Mouse (Mus musculus) erythroblast, embryonic 14.5 days (primary cell): Measurements from ENCODE around the gene Grip1.

Experiments
- GATA1 ChIP-seq: IDR thresholded peaks from 2 replicates; pipeline ENCODE4 v1.6.1; 2012; ENCODE audit warnings: low read length, inconsistent platforms, mixed read lengths
- TAL1 ChIP-seq: IDR thresholded peaks from 3 replicates; pipeline ENCODE4 v1.6.1; 2012; ENCODE audit warnings: low read length, inconsistent platforms, mixed read lengths

GRCm38 (mm10) chr10:119816001-119816400, 362.4 kb downstream of the Grip1 start:
- no peak for TF ChIP-seq GATA1
- TF ChIP-seq TAL1 = no peak
